Mouse (Mus musculus) 416B (cell line): ENCODE results near the gene Eif2ak2.
A peak's percentile ranks its signal among the peaks of the same experiment; 100 is the strongest.

Experiments
- DNase-seq: peaks from one replicate; pipeline ENCODE4 v3.0.0; 2011; ENCODE audit warnings: low read depth

Gene Eif2ak2

GRCm38 (mm10) chr17:78834856-78835835, 47.2 kb downstream of the Eif2ak2 start, which contains the start of the genes Heatr5b and Gpatch11:
Gene Heatr5b, minus strand, starts transcription at chr17:78835364.
Gene Gpatch11, plus strand, starts transcription at chr17:78835567.
- DNase-seq, result peak; percentile 95

- no peak for DNase-seq
Observed at GRCm38 (mm10) chr17:78824346-78824745, 58.0 kb downstream of the Eif2ak2 start.

- DNase-seq, result no peak
Observed at GRCm38 (mm10) chr17:78809582-78809981, 72.8 kb downstream of the Eif2ak2 start.

- peak; percentile 35 for DNase-seq
Observed at GRCm38 (mm10) chr17:78809019-78809418, 73.4 kb downstream of the Eif2ak2 start.
